Mouse (Mus musculus): Measurements from ENCODE around the gene Snrpa. TPM values are rescaled to one million over a fixed set of nuclear protein-coding genes. Genes with fewer than 3 reads are reported as not detected.

The Snrpa gene
- polyA plus RNA-seq, 1 experiment from 2014 or later, result 320 TPM

GRCm38 (mm10) chr7:27166614-27167474 lies 29.2 kb downstream of the Snrpa start, which contains the start of gene Egln2:
TSS of gene Egln2 (minus strand) at chr7:27166802.
- peak within 1 kb of the TSS; percentile 98 for H3K27ac ChIP-seq (ENCODE audit: low read depth)
- no peak for TF ChIP-seq CTCF (IDR thresholded peaks at IDR 0.05; ENCODE audit: low read depth)
- peaks cover 46% of the 10 kb centered on the region for H3K36me3 ChIP-seq (ENCODE audit: insufficient read depth)
- WGBS, result 2% methylated on average over 54 of the region's 61 CpGs
- ATAC-seq (ENCODE audit: insufficient read depth) (peak; percentile 86), DNase-seq (peak; percentile 96)
- no peaks in the 10 kb centered on the region for H3K27me3 ChIP-seq (ENCODE audit: insufficient read depth, low read length)
- H3K4me2 ChIP-seq, result peak within 1 kb of the TSS; percentile 82
- peak within 1 kb of the TSS; percentile 71 for H3K4me3 ChIP-seq (ENCODE audit: low read depth, low read length)
- H3K9ac ChIP-seq, result peak within 1 kb of the TSS; percentile 85
- H3K9me3 ChIP-seq (ENCODE audit: low read depth, low read length), result no peaks in the 10 kb centered on the region
- H3K4me1 ChIP-seq (ENCODE audit: insufficient read depth), result peaks cover 18% of the 10 kb centered on the region

DNA sequence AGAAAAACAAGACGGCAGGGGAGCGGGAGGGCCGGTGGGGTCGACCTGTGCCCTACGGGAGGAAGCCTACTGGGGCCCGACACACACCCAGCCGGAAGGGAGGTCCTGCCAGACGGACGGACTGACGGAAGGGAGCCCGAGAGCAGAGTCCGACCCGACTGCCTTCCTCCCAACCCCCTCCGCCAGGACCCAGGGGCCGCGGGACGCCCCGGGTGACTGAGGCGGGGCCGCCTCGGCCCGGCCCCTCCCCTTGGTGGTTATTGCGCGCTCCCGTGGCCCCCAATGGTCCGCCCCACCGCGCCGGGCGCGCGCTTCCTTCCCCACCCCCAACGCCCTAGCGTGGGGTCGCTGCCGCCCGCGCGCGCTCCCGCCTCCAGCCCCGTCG lies 29.9 kb downstream of the Snrpa start:
- H3K4me3 ChIP-seq (ENCODE audit: low read depth, low read length), result peak overlapping the region; percentile 71
- peak overlapping the region; percentile 98 for H3K27ac ChIP-seq (ENCODE audit: low read depth)
- H3K9me3 ChIP-seq (ENCODE audit: low read depth, low read length), result no peaks in the 10 kb centered on the region
- H3K36me3 ChIP-seq (ENCODE audit: insufficient read depth), result peaks cover 46% of the 10 kb centered on the region
- peak overlapping the region; percentile 82 for H3K4me2 ChIP-seq
- WGBS, result under 1% methylated on average over 43 of the region's 43 CpGs
- H3K9ac ChIP-seq, result peak overlapping the region; percentile 85
- H3K4me1 ChIP-seq (ENCODE audit: insufficient read depth), result peaks cover 18% of the 10 kb centered on the region
- H3K27me3 ChIP-seq (ENCODE audit: insufficient read depth, low read length), result no peaks in the 10 kb centered on the region
- peak; percentile 72 for ATAC-seq (ENCODE audit: insufficient read depth)
- no peak for TF ChIP-seq CTCF (IDR thresholded peaks at IDR 0.05; ENCODE audit: low read depth)
- DNase-seq, result peak; percentile 92

DNA sequence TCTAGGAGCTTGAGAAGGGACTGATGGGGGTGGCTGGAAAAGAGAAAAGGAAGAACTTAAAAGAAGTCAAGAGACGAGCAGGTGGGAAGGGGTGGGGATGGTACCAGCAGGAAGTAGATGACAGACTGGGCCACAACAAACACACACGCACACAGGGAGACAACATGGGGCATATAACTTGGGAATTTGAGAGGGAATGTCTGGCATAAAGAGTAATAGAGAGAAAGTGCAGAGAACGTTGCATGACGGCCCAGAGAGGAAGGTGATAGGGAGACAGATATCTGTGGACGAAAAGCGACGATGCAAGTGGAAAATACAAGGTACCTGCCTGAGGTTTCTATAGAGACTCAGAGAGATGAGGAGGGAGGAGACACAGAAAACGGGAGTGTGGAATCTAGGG lies 30.4 kb downstream of the Snrpa start:
- Histone ChIP-seq H3K9me3 (ENCODE audit: low read depth, low read length) (no peaks in the 10 kb centered on the region), H3K27me3 (ENCODE audit: insufficient read depth, low read length) (no peaks in the 10 kb centered on the region), H3K27ac (ENCODE audit: low read depth) (peak overlapping the region; percentile 98; the same call in 1 of the 2 replicates), H3K4me3 (ENCODE audit: low read depth, low read length) (peak overlapping the region; percentile 71), H3K36me3 (ENCODE audit: insufficient read depth) (peaks cover 44% of the 10 kb centered on the region), H3K4me2 (peak overlapping the region; percentile 82), H3K9ac (peak overlapping the region; percentile 85), H3K4me1 (ENCODE audit: insufficient read depth) (peaks cover 18% of the 10 kb centered on the region)
- no peak for TF ChIP-seq CTCF (IDR thresholded peaks at IDR 0.05; ENCODE audit: low read depth)
- ATAC-seq (ENCODE audit: insufficient read depth), result no peak
- no peak for DNase-seq
- 2% methylated on average over 8 of the region's 8 CpGs for WGBS

GRCm38 (mm10) chr7:27165007-27165655 lies 30.9 kb downstream of the Snrpa start:
- H3K36me3 ChIP-seq (ENCODE audit: insufficient read depth), result peaks cover 45% of the 10 kb centered on the region
- H3K4me1 ChIP-seq (ENCODE audit: insufficient read depth), result peaks cover 18% of the 10 kb centered on the region
- no peak for ATAC-seq (ENCODE audit: insufficient read depth)
- peak overlapping the region; percentile 82 for H3K4me2 ChIP-seq
- no peaks in the 10 kb centered on the region for H3K27me3 ChIP-seq (ENCODE audit: insufficient read depth, low read length)
- H3K27ac ChIP-seq (ENCODE audit: low read depth), result no peak overlapping the region
- no peak for DNase-seq
- H3K4me3 ChIP-seq (ENCODE audit: low read depth, low read length), result peak overlapping the region; percentile 71
- WGBS, result 63% methylated on average over 23 of the region's 23 CpGs
- H3K9ac ChIP-seq, result peak overlapping the region; percentile 85
- no peak for TF ChIP-seq CTCF (IDR thresholded peaks at IDR 0.05; ENCODE audit: low read depth)
- H3K9me3 ChIP-seq (ENCODE audit: low read depth, low read length), result no peaks in the 10 kb centered on the region

DNA sequence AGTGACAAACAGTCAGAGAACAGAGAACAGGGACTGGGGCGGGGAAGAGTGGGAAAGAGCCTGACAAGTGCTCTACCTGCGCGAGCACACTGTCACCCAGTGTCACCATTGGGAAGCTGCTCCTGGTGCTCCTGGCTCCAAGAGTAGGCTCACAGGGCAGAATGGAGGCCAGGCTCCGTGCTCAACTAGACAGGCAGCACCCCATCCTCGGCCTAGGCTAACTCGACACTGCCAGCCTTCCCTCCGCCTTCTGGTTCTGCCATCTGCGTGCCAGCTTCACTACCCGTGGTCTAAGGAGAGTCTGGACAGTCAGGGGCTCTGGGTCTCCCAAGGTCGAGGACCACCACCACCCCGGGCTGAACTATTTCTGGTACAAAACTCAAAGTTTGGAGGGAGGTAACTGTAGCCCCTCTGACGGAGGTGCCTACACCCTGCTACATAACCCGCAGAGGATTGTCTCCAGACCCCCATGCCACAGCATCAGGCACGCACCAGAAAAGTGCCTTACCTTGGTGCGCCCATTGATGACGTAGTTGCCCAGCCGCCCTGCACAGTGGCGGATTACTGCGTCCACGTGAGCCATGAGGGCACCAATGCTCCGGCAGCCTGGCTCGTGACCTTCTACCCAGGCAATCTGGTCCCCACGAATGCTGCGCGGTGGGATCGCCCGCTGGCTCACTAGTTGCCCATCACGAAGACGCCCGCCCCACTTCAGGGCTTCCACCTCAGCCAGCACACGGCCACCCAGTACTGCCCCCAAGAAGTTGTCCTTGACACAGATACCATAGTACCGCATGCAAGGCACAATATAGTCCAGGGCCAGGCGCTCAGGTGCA lies 31.7 kb downstream of the Snrpa start:
- Histone ChIP-seq H3K4me2 (peak overlapping the region; percentile 82), H3K9ac (peak overlapping the region; percentile 85), H3K36me3 (ENCODE audit: insufficient read depth) (peaks cover 50% of the 10 kb centered on the region), H3K9me3 (ENCODE audit: low read depth, low read length) (no peaks in the 10 kb centered on the region), H3K4me3 (ENCODE audit: low read depth, low read length) (peak overlapping the region; percentile 71), H3K4me1 (ENCODE audit: insufficient read depth) (peaks cover 18% of the 10 kb centered on the region), H3K27ac (ENCODE audit: low read depth) (no peak overlapping the region), H3K27me3 (ENCODE audit: insufficient read depth, low read length) (no peaks in the 10 kb centered on the region)
- TF ChIP-seq CTCF (IDR thresholded peaks at IDR 0.05; ENCODE audit: low read depth), result no peak
- ATAC-seq (ENCODE audit: insufficient read depth) (no peak), DNase-seq (no peak)
- WGBS, result 75% methylated on average over 33 of the region's 33 CpGs

- no peak for DNase-seq
- Histone ChIP-seq H3K27ac (ENCODE audit: low read depth) (no peak overlapping the region; the same call in 1 of the 2 replicates), H3K9me3 (ENCODE audit: low read depth, low read length) (no peaks in the 10 kb centered on the region), H3K27me3 (ENCODE audit: insufficient read depth, low read length) (no peaks in the 10 kb centered on the region), H3K4me2 (peak overlapping the region; percentile 82), H3K9ac (peak overlapping the region; percentile 85), H3K4me3 (ENCODE audit: low read depth, low read length) (peak overlapping the region; percentile 12; the same call in 1 of the 2 replicates), H3K36me3 (ENCODE audit: insufficient read depth) (peaks cover 59% of the 10 kb centered on the region), H3K4me1 (ENCODE audit: insufficient read depth) (peaks cover 18% of the 10 kb centered on the region)
- WGBS, result 64% methylated on average over 5 of the region's 5 CpGs
- no peak for TF ChIP-seq CTCF (IDR thresholded peaks at IDR 0.05; ENCODE audit: low read depth)
- no peak for ATAC-seq (ENCODE audit: insufficient read depth)
These were observed 32.6 kb downstream of the Snrpa start for GRCm38 (mm10) chr7:27163450-27163805.
